9 mouse cellular contexts compared by ENCODE assay signal in the genomic region with DNA sequence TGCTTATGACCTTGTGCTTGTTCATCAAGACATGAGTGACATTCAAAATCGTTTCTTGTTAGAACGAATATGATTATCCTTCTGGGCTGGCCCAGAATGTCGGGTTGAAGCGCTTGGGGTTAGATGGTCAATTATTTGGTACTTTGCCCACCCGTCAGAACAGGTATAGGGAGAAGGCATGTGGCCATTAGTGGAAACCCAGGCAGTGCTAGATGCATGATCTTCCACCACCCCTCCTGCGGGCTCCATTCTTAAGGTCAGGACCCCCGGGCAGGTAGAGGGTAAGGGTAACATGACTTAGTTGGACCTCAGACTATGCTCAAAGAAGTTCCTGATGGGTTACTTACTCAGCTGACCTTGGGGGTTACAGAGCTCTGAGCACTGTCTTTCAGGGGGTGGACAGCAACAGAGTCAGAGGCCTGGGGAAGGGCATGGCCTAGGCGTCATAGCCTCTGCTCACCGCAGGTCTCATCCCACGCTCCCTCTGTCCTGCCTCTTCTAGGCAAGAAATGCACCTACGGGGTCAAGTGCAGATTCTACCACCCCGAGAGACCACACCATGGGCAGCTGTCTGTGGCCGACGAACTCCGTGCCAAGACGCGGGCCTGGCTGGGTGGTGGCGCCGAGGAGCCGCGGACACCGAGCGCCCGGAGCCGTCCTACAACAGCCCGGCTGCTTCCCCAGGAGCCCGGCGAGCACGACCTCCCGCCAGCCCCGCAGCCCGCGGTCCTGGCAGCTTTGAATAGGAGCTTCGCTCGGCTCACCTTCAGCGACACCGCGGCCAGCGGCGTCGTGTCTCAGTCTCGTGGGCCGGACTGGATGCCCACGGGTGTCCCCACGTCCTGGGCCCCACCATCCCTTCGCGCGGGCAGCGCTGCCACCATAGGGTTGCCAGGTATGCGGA. TPM values are rescaled to one million over a fixed set of nuclear protein-coding genes. Genes with fewer than 3 reads are reported as not detected.
A peak's percentile ranks its signal among the peaks of the same experiment; 100 is the strongest.
DNase-seq lines count a peak whose midpoint lies in the region; ATAC-seq and TF ChIP-seq lines count a peak whose summit lies in the region.
"Had no signal": no experiment of that assay in that cellular context is flagged by ENCODE, and none has a peak within 500 bp of the region (broad histone marks: within the 10 kb centered on the region; RNA-seq: fewer than 3 reads in every experiment).

No protein-coding gene starts in this region.

- TF ChIP-seq EP300 in stomach, postnatal 0 days (optimal IDR thresholded peaks at IDR 0.05), result no peak

- no peak for ATAC-seq in liver, embryonic 11.5 days (replicated peaks; ENCODE audit: low FRiP score)
- ATAC-seq in forebrain, embryonic 13.5 days, result peak; percentile 17; the same call in 1 of the 2 replicates
- peak; percentile 23; the same call in 1 of the 2 replicates for ATAC-seq in hindbrain, embryonic 15.5 days (ENCODE audit: low FRiP score, low read depth)
- ATAC-seq in liver, embryonic 15.5 days (ENCODE audit: insufficient read depth), result no peak
- no peak for ATAC-seq in stomach, postnatal 0 days (ENCODE audit: low FRiP score, low TSS enrichment)

- H3K4me1 ChIP-seq in liver, embryonic 11.5 days (replicated peaks; ENCODE audit: control insufficient read depth, insufficient read depth, low read length), result no peaks in the 10 kb centered on the region
- peaks cover 15% of the 10 kb centered on the region for H3K4me1 ChIP-seq in forebrain, embryonic 13.5 days
- peaks cover 7% of the 10 kb centered on the region for H3K4me1 ChIP-seq in hindbrain, embryonic 15.5 days (replicated peaks)
- H3K4me1 ChIP-seq in liver, embryonic 15.5 days (replicated peaks), result no peaks in the 10 kb centered on the region; the same call in 1 of the 2 replicates
- H3K4me1 ChIP-seq in stomach, postnatal 0 days (replicated peaks; ENCODE audit: control insufficient read depth, insufficient read depth), result no peaks in the 10 kb centered on the region

- H3K36me3 ChIP-seq in liver, embryonic 11.5 days (ENCODE audit: control insufficient read depth, insufficient read depth, low read length), result no peaks in the 10 kb centered on the region
- no peaks in the 10 kb centered on the region for H3K36me3 ChIP-seq in forebrain, embryonic 13.5 days (ENCODE audit: poor library complexity, severe bottlenecking)
- no peaks in the 10 kb centered on the region for H3K36me3 ChIP-seq in hindbrain, embryonic 15.5 days
- no peaks in the 10 kb centered on the region for H3K36me3 ChIP-seq in liver, embryonic 15.5 days (replicated peaks)
- H3K36me3 ChIP-seq in stomach, postnatal 0 days (ENCODE audit: control insufficient read depth, insufficient read depth, low read length), result no peaks in the 10 kb centered on the region

- no peaks in the 10 kb centered on the region for H3K9me3 ChIP-seq in liver, embryonic 11.5 days (ENCODE audit: control insufficient read depth, low read length)
- H3K9me3 ChIP-seq in forebrain, embryonic 13.5 days (replicated peaks), result no peaks in the 10 kb centered on the region
- no peaks in the 10 kb centered on the region for H3K9me3 ChIP-seq in hindbrain, embryonic 15.5 days
- no peaks in the 10 kb centered on the region for H3K9me3 ChIP-seq in liver, embryonic 15.5 days (replicated peaks)
- no peaks in the 10 kb centered on the region for H3K9me3 ChIP-seq in stomach, postnatal 0 days (ENCODE audit: control insufficient read depth, low read length)

- DNase-seq in liver, embryonic 11.5 days (ENCODE audit: low spot score), result no peak
- DNase-seq in liver, result no peak
- peak; percentile 58 for DNase-seq in adrenal gland, postnatal 25 days
- no peak for DNase-seq in stomach, postnatal 0 days (ENCODE audit: low spot score)
- no peak for DNase-seq in spleen, adult 12 weeks (ENCODE audit: low spot score)

- H3K27me3 ChIP-seq in liver, embryonic 11.5 days (replicated peaks; ENCODE audit: control insufficient read depth, insufficient read depth, low read length), result peaks cover 26% of the 10 kb centered on the region
- H3K27me3 ChIP-seq in forebrain, embryonic 13.5 days, result peaks cover 20% of the 10 kb centered on the region
- H3K27me3 ChIP-seq in hindbrain, embryonic 15.5 days, result peaks cover 7% of the 10 kb centered on the region
- H3K27me3 ChIP-seq in liver, embryonic 15.5 days, result peaks cover 19% of the 10 kb centered on the region
- H3K27me3 ChIP-seq in stomach, postnatal 0 days (ENCODE audit: control insufficient read depth, insufficient read depth, low read length), result no peaks in the 10 kb centered on the region

- H3K9ac ChIP-seq in liver, embryonic 11.5 days (ENCODE audit: low read depth, low read length), result no peak overlapping the region
- peak overlapping the region; percentile 61 for H3K9ac ChIP-seq in forebrain, embryonic 13.5 days
- peak overlapping the region; percentile 34; the same call in 1 of the 2 replicates for H3K9ac ChIP-seq in hindbrain, embryonic 15.5 days
- H3K9ac ChIP-seq in liver, embryonic 15.5 days, result no peak overlapping the region
- H3K9ac ChIP-seq in stomach, postnatal 0 days (ENCODE audit: low read length), result peak overlapping the region; percentile 18; the same call in 1 of the 2 replicates

- H3K27ac ChIP-seq in liver, embryonic 11.5 days (ENCODE audit: low read depth, low read length), result no peak overlapping the region
- H3K27ac ChIP-seq in forebrain, embryonic 13.5 days, result no peak overlapping the region
- H3K27ac ChIP-seq in hindbrain, embryonic 15.5 days (replicated peaks), result no peak overlapping the region
- no peak overlapping the region for H3K27ac ChIP-seq in liver, embryonic 15.5 days (replicated peaks)
- H3K27ac ChIP-seq in stomach, postnatal 0 days (replicated peaks), result no peak overlapping the region

- WGBS in liver, embryonic 11.5 days, result 18% methylated on average over 50 of the region's 50 CpGs
- 17% methylated on average over 50 of the region's 50 CpGs for WGBS in forebrain, embryonic 13.5 days
- WGBS in hindbrain, embryonic 15.5 days, result 16% methylated on average over 50 of the region's 50 CpGs
- 18% methylated on average over 50 of the region's 50 CpGs for WGBS in liver, embryonic 15.5 days (ENCODE audit: insufficient replicate concordance)
- WGBS in stomach, postnatal 0 days, result 21% methylated on average over 50 of the region's 50 CpGs

- peak overlapping the region; percentile 72 for H3K4me2 ChIP-seq in liver, embryonic 11.5 days
- peak overlapping the region; percentile 72 for H3K4me2 ChIP-seq in forebrain, embryonic 13.5 days
- H3K4me2 ChIP-seq in hindbrain, embryonic 15.5 days, result peak overlapping the region; percentile 64
- H3K4me2 ChIP-seq in liver, embryonic 15.5 days, result peak overlapping the region; percentile 46
- peak overlapping the region; percentile 52 for H3K4me2 ChIP-seq in stomach, postnatal 0 days (replicated peaks; ENCODE audit: low read depth)

- no peak for TF ChIP-seq CTCF in stomach, postnatal 0 days (IDR thresholded peaks at IDR 0.05; ENCODE audit: low read depth)

- H3K4me3 ChIP-seq in liver, embryonic 11.5 days (ENCODE audit: low read depth, low read length), result peak overlapping the region; percentile 44
- peak overlapping the region; percentile 39 for H3K4me3 ChIP-seq in forebrain, embryonic 13.5 days
- peak overlapping the region; percentile 33 for H3K4me3 ChIP-seq in hindbrain, embryonic 15.5 days
- 0 out of 2 replicates have a peak overlapping the region, but pooled peaks have one; percentile 4 for H3K4me3 ChIP-seq in liver, embryonic 15.5 days (replicated peaks)
- H3K4me3 ChIP-seq in stomach, postnatal 0 days (ENCODE audit: low read depth, low read length), result peak overlapping the region; percentile 31

RNA-seq across cellular contexts. Expression of gene Zc3h12d, which starts 34.7 kb away (rescaled TPM):
- polyA plus RNA-seq in liver, embryonic 11.5 days (2014; fragmentation: Nextera tagmentation; extraction: Ambion mirVana), result 0.05 and 0.16 TPM in 2 replicates
- total RNA-seq in adrenal gland, postnatal 25 days (2021), result 0.18 and 0.24 TPM in 2 replicates
- polyA plus RNA-seq in forebrain, embryonic 13.5 days (2015; fragmentation: Nextera tagmentation; extraction: Ambion mirVana), result 0.06 TPM in 1 of 2 replicates, not detected in the other
- polyA plus RNA-seq in hindbrain, embryonic 15.5 days (2015; fragmentation: Nextera tagmentation; extraction: Ambion mirVana), result 0.21 and 0.22 TPM in 2 replicates
- 0.58 and 0.88 TPM in 2 replicates for polyA plus RNA-seq in liver, embryonic 15.5 days (2015; fragmentation: Nextera tagmentation; extraction: Ambion mirVana)
- polyA plus RNA-seq in stomach, postnatal 0 days (2015; fragmentation: Nextera tagmentation; extraction: Ambion mirVana), result 0.17 and 0.28 TPM in 2 replicates
- total RNA-seq: MEL had no signal

Comparison
In these comparisons a context has a peak if more than half of its experiments do, and no peak if none do; other contexts are left out.
1. ATAC-seq: peak in forebrain, embryonic 13.5 days (single experiment) and hindbrain, embryonic 15.5 days (single experiment); none in liver, embryonic 11.5 days (single experiment), liver, embryonic 15.5 days (single experiment) and stomach, postnatal 0 days (single experiment).
2. H3K9ac ChIP-seq: peak in forebrain, embryonic 13.5 days (single experiment), hindbrain, embryonic 15.5 days (single experiment) and stomach, postnatal 0 days (single experiment); none in liver, embryonic 11.5 days (single experiment) and liver, embryonic 15.5 days (single experiment).
3. Peak in every context shown above with its lines, with median percentiles within 50 percentile points of each other: H3K4me2 ChIP-seq and H3K4me3 ChIP-seq.